Mouse (Mus musculus): ENCODE data around the gene Kirrel. TPM values are rescaled to one million over a fixed set of nuclear protein-coding genes. Genes with fewer than 3 reads are reported as not detected.

The Kirrel gene
- 15.5 and 21.5 TPM in 2 replicates for polyA plus RNA-seq (2012; rRNA removed; ENCODE audit: low replicate concordance)

DNA sequence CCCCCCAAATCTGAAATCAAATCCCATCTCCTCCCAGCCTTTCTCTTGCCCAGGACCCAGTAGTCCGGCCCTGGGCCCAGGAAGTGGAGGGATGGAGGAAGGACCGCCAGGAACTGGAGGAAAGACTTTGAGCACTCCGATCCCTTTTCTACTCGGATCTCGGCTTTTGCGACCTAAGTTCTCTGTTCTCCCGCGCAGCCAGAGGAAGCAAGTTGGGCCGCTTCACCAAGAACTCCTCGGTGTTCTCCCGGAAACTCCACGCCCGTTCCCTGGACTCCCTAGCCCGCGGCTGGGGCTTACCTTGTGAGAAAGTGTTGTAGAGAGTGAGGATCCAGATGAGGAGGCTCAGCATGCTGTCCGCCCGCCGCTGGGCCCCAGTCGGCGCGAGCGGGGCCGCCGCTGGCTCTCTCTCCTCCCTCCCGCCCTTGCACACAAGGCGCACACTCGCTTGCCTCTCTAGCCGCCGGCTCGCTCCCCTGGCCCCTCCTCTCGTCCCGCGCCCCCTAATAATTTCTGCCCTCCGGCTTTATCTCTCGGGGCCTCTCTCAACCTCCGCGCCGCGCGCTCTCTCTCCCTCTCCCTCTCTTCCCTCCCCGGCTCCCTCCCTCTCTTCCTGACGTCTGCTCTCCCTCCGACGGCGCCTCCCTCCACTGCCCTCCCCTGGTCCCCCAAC is at the start of gene Kirrel:
TSS of gene Kirrel (minus strand) at position 652 of the 673 bp plus-strand sequence.

Other genes starting within 250 kb of the Kirrel start
- gene Cd1d1, start 175.3 kb downstream of the Kirrel start, polyA plus RNA-seq (2012; rRNA removed; ENCODE audit: low replicate concordance) = 136 and 208 TPM in 2 replicates
- 14.6 and 33.0 TPM in 2 replicates for gene Fcrls, start 89.0 kb upstream of the Kirrel start, polyA plus RNA-seq (2012; rRNA removed; ENCODE audit: low replicate concordance)
- gene Cd5l, start 183.1 kb upstream of the Kirrel start, polyA plus RNA-seq (2012; rRNA removed; ENCODE audit: low replicate concordance) = 1.8 and 1.9 TPM in 2 replicates
- 13.1 and 16.1 TPM in 2 replicates for gene Fcrl1, start 201.6 kb upstream of the Kirrel start, polyA plus RNA-seq (2012; rRNA removed; ENCODE audit: low replicate concordance)